Mouse (Mus musculus) liver, embryonic 12.5 days (tissue): ENCODE measurements around the gene Usp54. TPM values are rescaled to one million over a fixed set of nuclear protein-coding genes. Genes with fewer than 3 reads are reported as not detected.

Experiments
- ATAC-seq: fragments of 200-750 bp; cut with Nextera tagmentation; 2 replicates; pipeline ENCODE4 v1.8.0; 2017; ENCODE audit warnings: moderate number of reproducible peaks, mild to moderate bottlenecking, moderate library complexity
- H3K27ac ChIP-seq: fragments of 300-500 bp; sonication (generic); 2 replicates; pipeline ENCODE4 v1.5.1; 2016; ENCODE audit warnings: mild to moderate bottlenecking
- H3K27me3 ChIP-seq: fragments of 300-500 bp; sonication (generic); replicated peaks from 2 replicates; pipeline ENCODE4 v1.6.1; 2016; ENCODE audit warnings: mild to moderate bottlenecking, moderate library complexity
- H3K36me3 ChIP-seq: fragments of 300-500 bp; sonication (generic); 2 replicates; pipeline ENCODE4 v1.6.1; 2016; ENCODE audit warnings: mild to moderate bottlenecking, moderate library complexity
- H3K4me1 ChIP-seq: fragments of 300-500 bp; sonication (generic); 2 replicates; pipeline ENCODE4 v1.6.1; 2016
- H3K4me2 ChIP-seq: fragments of 300-500 bp; sonication (generic); 2 replicates; pipeline ENCODE4 v1.6.1; 2016; ENCODE audit warnings: mild to moderate bottlenecking, moderate library complexity
- H3K4me3 ChIP-seq: fragments of 300-500 bp; sonication (generic); 2 replicates; pipeline ENCODE4 v1.5.1; 2016; ENCODE audit warnings: mild to moderate bottlenecking, moderate library complexity
- H3K9ac ChIP-seq: fragments of 300-500 bp; sonication (generic); 2 replicates; pipeline ENCODE4 v1.6.1; 2016; ENCODE audit warnings: mild to moderate bottlenecking, moderate library complexity
- H3K9me3 ChIP-seq: fragments of 300-500 bp; sonication (generic); replicated peaks from 2 replicates; pipeline ENCODE4 v1.6.1; 2016; ENCODE audit warnings: mild to moderate bottlenecking, moderate library complexity
- WGBS: fragments of 180-500 bp; shearing (Covaris S2); methylation state at CpG from one replicate; pipeline ENCODE4 v1.1.7; 2016; ENCODE audit not compliant: insufficient replicate concordance; 5-methylcytosine and 5-hydroxymethylcytosine counted together
- microRNA-seq: library from miRNA; unstranded; fragments of <30 nt; microRNA quantifications from one replicate; pipeline ENCODE4, GENCODE M21; 2017
- polyA plus RNA-seq: library from polyadenylated mRNA; unstranded; fragments of >200 nt; fragmentation: Nextera tagmentation; extraction: Ambion mirVana; gene quantifications from 2 replicates; pipeline ENCODE4 v1.2.1, GENCODE M21; 2016

The Usp54 gene
- polyA plus RNA-seq, 1 experiment from 2014 or later: 2.2 TPM

GRCm38 (mm10) chr14:20545529-20546331 is 95.1 kb downstream of the Usp54 start:
- Histone ChIP-seq H3K27ac (peak overlapping the region; percentile 100), H3K36me3 (peaks cover 20% of the 10 kb centered on the region), H3K4me3 (peak overlapping the region; percentile 83), H3K9ac (peak overlapping the region; percentile 96), H3K4me1 (peaks cover 48% of the 10 kb centered on the region), H3K9me3 (no peaks in the 10 kb centered on the region), H3K4me2 (peak overlapping the region; percentile 75), H3K27me3 (no peaks in the 10 kb centered on the region)
- ATAC-seq: peak; percentile 99
- under 1% methylated on average over 67 of the region's 67 CpGs for WGBS

- Histone ChIP-seq H3K27me3 (no peaks in the 10 kb centered on the region), H3K4me1 (peaks cover 51% of the 10 kb centered on the region), H3K4me2 (peak overlapping the region; percentile 75), H3K4me3 (peak overlapping the region; percentile 83), H3K36me3 (peaks cover 18% of the 10 kb centered on the region), H3K9me3 (no peaks in the 10 kb centered on the region), H3K27ac (peak overlapping the region; percentile 100), H3K9ac (peak overlapping the region; percentile 96)
- 26% methylated on average over 7 of the region's 7 CpGs for WGBS
- peak; percentile 60 for ATAC-seq
Measured at GRCm38 (mm10) chr14:20544467-20545411, 96.1 kb downstream of the Usp54 start.

- WGBS: 38% methylated on average over 4 of the region's 4 CpGs
- no peak overlapping the region for H3K4me3 ChIP-seq
- no peak overlapping the region for H3K9ac ChIP-seq
Measured at GRCm38 (mm10) chr14:20529643-20530042, 111.2 kb downstream of the Usp54 start.

GRCm38 (mm10) chr14:20520179-20520578 is 120.7 kb downstream of the Usp54 start:
- Histone ChIP-seq H3K27me3 (no peaks in the 10 kb centered on the region), H3K4me2 (no peak overlapping the region), H3K9me3 (no peaks in the 10 kb centered on the region), H3K9ac (no peak overlapping the region), H3K4me1 (no peaks in the 10 kb centered on the region), H3K4me3 (no peak overlapping the region), H3K27ac (no peak overlapping the region), H3K36me3 (peaks cover 58% of the 10 kb centered on the region)
- ATAC-seq: no peak
- 95% methylated on average over 2 of the region's 2 CpGs for WGBS

More at GRCm38 (mm10) chr14:20529643-20530042, 111.2 kb downstream of the Usp54 start:
- Histone ChIP-seq H3K4me2 (no peak overlapping the region), H3K4me1 (no peaks in the 10 kb centered on the region), H3K9me3 (no peaks in the 10 kb centered on the region), H3K27me3 (no peaks in the 10 kb centered on the region), H3K27ac (no peak overlapping the region), H3K36me3 (peaks cover 16% of the 10 kb centered on the region)
- ATAC-seq: no peak

- ATAC-seq: no peak
Measured at GRCm38 (mm10) chr14:20508424-20508823, 132.4 kb downstream of the Usp54 start.

GRCm38 (mm10) chr14:20502966-20503365 is 137.9 kb downstream of the Usp54 start:
- WGBS: 87% methylated on average over 10 of the region's 10 CpGs
- no peak overlapping the region for H3K27ac ChIP-seq

More at GRCm38 (mm10) chr14:20508424-20508823, 132.4 kb downstream of the Usp54 start:
- Histone ChIP-seq H3K9me3 (no peaks in the 10 kb centered on the region), H3K27ac (no peak overlapping the region), H3K4me3 (no peak overlapping the region), H3K9ac (no peak overlapping the region), H3K4me2 (no peak overlapping the region), H3K4me1 (no peaks in the 10 kb centered on the region), H3K36me3 (peaks cover 39% of the 10 kb centered on the region), H3K27me3 (no peaks in the 10 kb centered on the region)
- WGBS: 72% methylated on average over 2 of the region's 2 CpGs

GRCm38 (mm10) chr14:20499982-20500381 is 140.9 kb downstream of the Usp54 start:
- Histone ChIP-seq H3K4me1 (no peaks in the 10 kb centered on the region), H3K4me2 (no peak overlapping the region), H3K4me3 (no peak overlapping the region), H3K9ac (no peak overlapping the region), H3K36me3 (peaks cover 50% of the 10 kb centered on the region), H3K27me3 (no peaks in the 10 kb centered on the region), H3K27ac (no peak overlapping the region), H3K9me3 (no peaks in the 10 kb centered on the region)
- 89% methylated on average over 3 of the region's 3 CpGs for WGBS
- no peak for ATAC-seq

More at GRCm38 (mm10) chr14:20502966-20503365, 137.9 kb downstream of the Usp54 start:
- Histone ChIP-seq H3K9me3 (no peaks in the 10 kb centered on the region), H3K9ac (no peak overlapping the region), H3K4me1 (no peaks in the 10 kb centered on the region), H3K4me2 (no peak overlapping the region), H3K27me3 (no peaks in the 10 kb centered on the region), H3K4me3 (no peak overlapping the region), H3K36me3 (peaks cover 37% of the 10 kb centered on the region)
- no peak for ATAC-seq

Small RNA genes within 50 kb of the gene (microRNA-seq; reads per million reads assigned to microRNA genes)
- gene Mir6946: 1.8 reads per million

Other genes with a start within 250 kb of the Usp54 start
- 80.1 and 81.3 TPM in 2 replicates for gene Mrps16, start 247.4 kb downstream of the Usp54 start, polyA plus RNA-seq
- gene Cfap70, start 188.8 kb downstream of the Usp54 start, polyA plus RNA-seq: 0.19 and 0.25 TPM in 2 replicates
- 49.2 and 51.4 TPM in 2 replicates for gene Anxa7, start 160.9 kb downstream of the Usp54 start, polyA plus RNA-seq
- gene Mss51, start 144.2 kb downstream of the Usp54 start, polyA plus RNA-seq: 0.48 and 0.57 TPM in 2 replicates
- gene Ppp3cb, start 94.5 kb downstream of the Usp54 start, polyA plus RNA-seq: 26.8 and 30.0 TPM in 2 replicates
- gene Myoz1, start 15.5 kb upstream of the Usp54 start, polyA plus RNA-seq: 0.38 TPM in 1 of 2 replicates, not detected in the other
- 0.25 and 0.54 TPM in 2 replicates for gene Synpo2l, start 27.3 kb upstream of the Usp54 start, polyA plus RNA-seq
- 51.9 and 54.6 TPM in 2 replicates for gene Sec24c, start 33.2 kb upstream of the Usp54 start, polyA plus RNA-seq
- gene Fut11, start 53.9 kb upstream of the Usp54 start, polyA plus RNA-seq: 10.2 and 11.5 TPM in 2 replicates
- gene Chchd1, start 61.9 kb upstream of the Usp54 start, polyA plus RNA-seq: 178 and 187 TPM in 2 replicates
- gene Zswim8, start 66.5 kb upstream of the Usp54 start, polyA plus RNA-seq: 10.7 and 11.1 TPM in 2 replicates
- gene Ndst2, start 93.5 kb upstream of the Usp54 start, polyA plus RNA-seq: 22.4 and 24.9 TPM in 2 replicates
- 13.2 and 15.6 TPM in 2 replicates for gene Camk2g, start 153.0 kb upstream of the Usp54 start, polyA plus RNA-seq
- gene Plau, start 195.6 kb upstream of the Usp54 start, polyA plus RNA-seq: 0.49 TPM in 2 replicates